Mouse (Mus musculus) hindbrain, postnatal 0 days (tissue): ENCODE measurements around the gene Ror1. TPM values are rescaled to one million over a fixed set of nuclear protein-coding genes. Genes with fewer than 3 reads are reported as not detected.

Source experiments
- ATAC-seq: fragments of 200-750 bp; cut with Nextera tagmentation; 2 replicates; pipeline ENCODE4 v1.8.0; 2017; ENCODE audit warnings: mild to moderate bottlenecking, moderate TSS enrichment, moderate library complexity
- DNase-seq: peaks from one replicate; pipeline ENCODE4 v3.0.0-alpha.2; 2015; ENCODE audit warnings: low spot score
- H3K27ac ChIP-seq: fragments of 300-500 bp; sonication (generic); 2 replicates; pipeline ENCODE4 v1.5.1; 2014; ENCODE audit warnings: mild to moderate bottlenecking
- H3K27me3 ChIP-seq: fragments of 300-500 bp; sonication (generic); 2 replicates; pipeline ENCODE4 v1.6.1; 2014; ENCODE audit warnings: low read length, mixed read lengths; ENCODE audit not compliant: insufficient read depth
- H3K36me3 ChIP-seq: fragments of 300-500 bp; sonication (generic); 2 replicates; pipeline ENCODE4 v1.6.1; 2014; ENCODE audit warnings: low read length, mixed read lengths; ENCODE audit not compliant: insufficient read depth
- H3K4me1 ChIP-seq: fragments of 300-500 bp; sonication (generic); 2 replicates; pipeline ENCODE4 v1.6.1; 2014; ENCODE audit warnings: antibody characterized with exemption, low read length, mixed read lengths; ENCODE audit not compliant: insufficient read depth
- H3K4me2 ChIP-seq: fragments of 300-500 bp; sonication (generic); 2 replicates; pipeline ENCODE4 v1.6.1; 2014; ENCODE audit warnings: low read depth, mild to moderate bottlenecking, low read length, moderate library complexity, mixed read lengths
- H3K4me3 ChIP-seq: fragments of 300-500 bp; sonication (generic); 2 replicates; pipeline ENCODE4 v1.5.1; 2014; ENCODE audit warnings: low read length
- H3K9ac ChIP-seq: fragments of 300-500 bp; sonication (generic); replicated peaks from 2 replicates; pipeline ENCODE4 v1.6.1; 2014; ENCODE audit warnings: mild to moderate bottlenecking, low read length, moderate library complexity, mixed read lengths
- H3K9me3 ChIP-seq: fragments of 300-500 bp; sonication (generic); 2 replicates; pipeline ENCODE4 v1.6.1; 2016; ENCODE audit warnings: low read length, mixed read lengths
- CTCF ChIP-seq: IDR thresholded peaks from 2 replicates; pipeline ENCODE4 v1.5.1; 2016; ENCODE audit warnings: antibody characterized with exemption, control low read depth, low read depth
- WGBS: fragments of 180-500 bp; shearing (Covaris S2); extraction: QIAGEN DNeasy Blood & Tissue Kit; methylation state at CpG from one replicate; pipeline ENCODE4 v1.1.7; 2014; 5-methylcytosine and 5-hydroxymethylcytosine counted together
- polyA plus RNA-seq: library from polyadenylated mRNA; unstranded; fragments of >200 nt; fragmentation: Nextera tagmentation; extraction: Ambion mirVana; gene quantifications from 2 replicates; pipeline ENCODE4 v1.2.1, GENCODE M21; 2015
- total RNA-seq: library from RNA; depleted of rRNA; stranded (reverse); fragments of >200 nt; gene quantifications from 2 replicates; pipeline ENCODE4 v1.2.3, GENCODE M21; 2014

Gene Ror1
- total and polyA plus RNA-seq, 2 experiments from 2014 or later, result 2.0 to 5.8 TPM

DNA sequence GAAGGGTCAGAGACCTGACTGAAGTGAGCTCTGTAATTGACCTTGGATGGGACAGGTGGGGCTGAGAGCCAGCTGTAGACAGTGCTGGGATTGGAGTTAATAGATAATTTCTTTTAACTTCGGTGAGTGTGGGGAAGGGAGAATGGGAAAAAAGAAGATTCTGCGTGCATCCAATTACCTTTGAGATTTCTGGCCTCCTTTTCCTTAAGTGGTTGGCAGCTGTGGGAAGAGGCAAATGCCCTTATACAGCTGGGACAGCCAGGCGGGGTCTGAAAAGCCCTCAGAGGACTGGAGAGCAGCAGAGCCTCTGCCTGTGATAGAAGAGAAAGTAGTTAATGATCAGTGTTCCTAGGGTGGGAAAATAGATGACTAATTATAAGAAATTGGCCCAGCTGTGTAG is 27.9 kb downstream of the Ror1 start:
- H3K27ac ChIP-seq, result no peak overlapping the region
- ATAC-seq, result no peak
- no peaks in the 10 kb centered on the region for H3K9me3 ChIP-seq
- no peak overlapping the region for H3K4me3 ChIP-seq
- H3K9ac ChIP-seq, result no peak overlapping the region
- H3K27me3 ChIP-seq, result no peaks in the 10 kb centered on the region
- WGBS, result 67% methylated on average over 3 of the region's 3 CpGs
- H3K4me2 ChIP-seq, result no peak overlapping the region
- no peaks in the 10 kb centered on the region for H3K36me3 ChIP-seq
- TF ChIP-seq CTCF, result no peak
- no peak for DNase-seq
- H3K4me1 ChIP-seq, result no peaks in the 10 kb centered on the region

DNA sequence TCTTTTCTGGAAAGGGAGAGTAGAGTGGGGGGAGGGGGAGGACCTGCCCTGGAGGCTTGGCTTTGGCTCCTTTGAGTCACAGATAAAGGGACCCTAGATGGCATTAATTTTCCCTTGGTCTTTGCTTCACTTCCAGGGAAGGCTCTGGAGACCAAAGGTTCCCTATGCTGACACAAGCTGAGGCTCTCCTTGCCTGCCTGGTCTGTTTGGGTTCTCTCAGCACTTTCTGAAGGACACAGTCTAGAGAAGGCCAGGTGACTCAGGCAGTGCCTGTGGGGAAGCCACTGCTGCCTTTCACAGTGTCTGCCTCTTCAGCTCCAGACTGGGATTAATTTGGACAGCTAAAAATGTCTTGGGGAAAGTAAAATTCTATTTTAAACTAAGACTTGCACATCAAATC is 28.5 kb downstream of the Ror1 start:
- DNase-seq (no peak), ATAC-seq (no peak)
- no peak for TF ChIP-seq CTCF
- no peaks in the 10 kb centered on the region for H3K27me3 ChIP-seq
- H3K9me3 ChIP-seq, result no peaks in the 10 kb centered on the region
- no peak overlapping the region for H3K9ac ChIP-seq
- H3K4me2 ChIP-seq, result no peak overlapping the region
- no peaks in the 10 kb centered on the region; the same call in 1 of the 2 replicates for H3K4me1 ChIP-seq
- H3K4me3 ChIP-seq, result no peak overlapping the region
- no peaks in the 10 kb centered on the region for H3K36me3 ChIP-seq
- no peak overlapping the region for H3K27ac ChIP-seq

DNA sequence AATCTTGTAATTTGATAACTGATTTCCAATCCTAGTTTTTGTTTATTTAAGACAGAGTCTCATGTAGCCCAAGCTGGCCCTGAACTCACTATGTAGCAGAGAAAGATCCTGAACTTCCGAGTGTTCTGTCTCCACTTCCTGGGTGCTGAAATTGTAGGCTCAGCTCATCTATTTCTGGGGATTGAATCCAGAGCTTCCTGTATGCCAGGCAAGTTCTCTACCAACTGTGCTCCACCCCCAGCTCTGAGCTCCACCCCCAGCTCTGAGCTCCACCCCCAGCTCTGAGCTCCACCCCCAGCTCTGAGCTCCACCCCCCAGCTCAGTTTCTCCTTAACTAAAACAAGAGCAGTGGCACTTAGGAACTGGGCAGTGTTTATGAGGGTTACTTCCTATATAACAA is 29.3 kb downstream of the Ror1 start:
- no peak for DNase-seq
- Histone ChIP-seq H3K4me1 (no peaks in the 10 kb centered on the region; the same call in 1 of the 2 replicates), H3K36me3 (no peaks in the 10 kb centered on the region), H3K27me3 (no peaks in the 10 kb centered on the region), H3K9me3 (no peaks in the 10 kb centered on the region), H3K4me3 (no peak overlapping the region), H3K9ac (no peak overlapping the region), H3K4me2 (no peak overlapping the region), H3K27ac (no peak overlapping the region)
- WGBS, result 97% methylated on average over 1 of the region's 1 CpGs
- ATAC-seq, result no peak
- TF ChIP-seq CTCF, result no peak

DNA sequence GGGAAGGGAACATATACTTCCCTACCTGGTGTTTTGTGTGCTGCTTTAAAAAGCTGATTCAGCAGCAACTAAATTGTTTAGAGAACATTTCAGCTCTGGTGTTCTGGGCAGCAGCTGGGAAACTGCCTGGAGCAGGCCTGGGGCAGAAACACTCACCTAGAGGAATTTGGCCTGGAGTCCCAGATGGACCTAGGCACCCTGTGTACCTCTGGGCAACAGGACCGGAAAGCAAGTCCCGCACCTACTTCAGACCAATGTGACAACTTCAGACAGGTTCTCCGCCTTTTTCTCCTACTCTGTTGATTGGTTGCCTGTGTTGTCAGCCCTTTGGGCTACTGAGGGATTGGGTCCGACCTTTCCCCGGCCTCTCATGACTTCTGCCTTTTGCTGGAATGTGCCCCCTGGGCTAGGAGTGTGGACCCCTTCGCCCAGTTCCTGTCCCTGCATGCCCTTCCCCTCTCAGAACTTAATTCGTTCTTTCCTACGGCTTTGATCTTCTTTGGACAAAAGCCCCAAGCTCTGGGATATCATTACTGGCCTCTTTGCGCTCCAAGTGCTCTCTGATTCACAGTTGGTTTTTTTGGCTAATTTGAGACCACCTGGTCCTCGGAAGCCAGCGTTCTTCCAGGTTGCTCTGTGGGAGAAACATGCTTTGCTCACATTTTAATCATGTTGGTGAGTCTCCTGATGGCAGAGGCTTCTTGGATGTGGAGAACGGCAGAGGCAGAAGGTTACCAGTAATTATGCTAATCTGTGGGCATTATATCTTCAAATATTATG is 31.1 kb downstream of the Ror1 start:
- Histone ChIP-seq H3K27me3 (no peaks in the 10 kb centered on the region), H3K36me3 (no peaks in the 10 kb centered on the region), H3K4me1 (peaks cover 3% of the 10 kb centered on the region), H3K27ac (no peak overlapping the region), H3K4me3 (no peak overlapping the region), H3K4me2 (no peak overlapping the region), H3K9me3 (no peaks in the 10 kb centered on the region), H3K9ac (no peak overlapping the region)
- WGBS, result 49% methylated on average over 12 of the region's 12 CpGs
- no peak for DNase-seq
- ATAC-seq, result no peak
- no peak for TF ChIP-seq CTCF

DNA sequence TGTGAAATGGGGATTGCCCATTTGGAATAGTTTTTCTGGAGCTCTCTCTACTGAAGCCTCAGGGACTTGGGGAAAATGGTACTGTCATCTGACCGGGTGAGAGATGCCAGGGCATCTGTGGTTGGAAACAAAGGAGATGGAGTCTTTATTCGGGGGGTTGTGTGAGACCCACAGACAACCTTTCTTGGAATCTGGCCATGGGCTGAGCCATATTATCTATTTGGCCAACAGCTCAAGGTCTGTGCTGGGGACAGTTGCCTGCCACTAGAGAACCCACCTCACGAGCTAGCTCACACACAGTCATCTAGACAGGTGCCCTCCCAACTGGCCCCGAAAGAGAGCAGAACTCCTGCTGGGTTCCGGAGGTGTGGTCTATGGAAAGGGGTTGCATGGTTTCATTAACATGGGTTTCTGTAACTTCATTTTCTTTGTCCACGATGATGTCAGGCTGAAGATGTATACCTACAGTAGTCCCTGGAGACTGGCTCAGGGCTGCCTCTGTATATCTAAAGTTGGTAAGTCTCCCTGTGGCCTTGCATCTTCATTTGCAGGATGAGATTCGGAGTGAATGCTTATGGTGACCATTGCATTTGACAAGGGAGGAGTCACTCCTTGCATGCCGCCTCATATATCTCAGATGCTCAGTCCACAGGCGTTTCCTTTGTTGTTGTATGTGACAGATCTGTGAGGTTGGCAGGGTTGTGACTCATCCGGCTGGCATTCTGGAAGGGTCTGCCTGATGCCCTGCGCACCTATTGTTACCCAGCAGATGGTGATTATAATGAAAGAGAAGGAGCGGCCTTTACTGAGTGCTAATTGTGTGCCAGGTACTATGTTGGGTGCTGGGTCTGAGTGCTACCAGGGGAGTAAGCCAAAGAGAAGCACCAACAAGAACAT is 32.7 kb downstream of the Ror1 start:
- TF ChIP-seq CTCF, result no peak
- 72% methylated on average over 12 of the region's 12 CpGs for WGBS
- H3K4me2 ChIP-seq, result no peak overlapping the region
- peak overlapping the region; percentile 37; the same call in 1 of the 2 replicates for H3K27ac ChIP-seq
- no peak overlapping the region for H3K9ac ChIP-seq
- ATAC-seq (0 out of 2 replicates have a peak, but pooled peaks have one; percentile 29), DNase-seq (peak; percentile 12)
- H3K9me3 ChIP-seq, result no peaks in the 10 kb centered on the region
- no peaks in the 10 kb centered on the region for H3K27me3 ChIP-seq
- no peaks in the 10 kb centered on the region for H3K36me3 ChIP-seq
- no peak overlapping the region for H3K4me3 ChIP-seq
- H3K4me1 ChIP-seq, result peaks cover 3% of the 10 kb centered on the region

DNA sequence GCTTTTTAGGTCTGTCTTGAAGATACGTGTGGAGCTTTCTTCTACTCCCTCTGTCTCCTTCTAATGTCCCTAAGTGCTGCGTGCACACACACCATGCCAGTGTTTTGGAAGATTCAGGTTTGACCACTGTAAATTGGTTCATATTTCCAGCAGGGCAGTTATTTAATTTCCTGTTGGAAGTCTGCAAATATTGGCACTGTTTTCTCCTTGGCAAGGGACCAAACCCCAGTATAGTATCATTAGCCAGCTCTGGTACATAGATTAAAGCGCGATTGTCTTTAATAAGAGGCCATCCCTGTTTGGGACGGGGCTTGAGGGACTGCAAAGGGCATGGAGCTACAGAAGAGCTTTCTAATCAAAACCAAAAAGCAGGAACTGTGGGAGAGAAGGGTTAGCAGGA is 33.6 kb downstream of the Ror1 start:
- no peak overlapping the region for H3K9ac ChIP-seq
- H3K27ac ChIP-seq, result no peak overlapping the region; the same call in 1 of the 2 replicates
- H3K4me3 ChIP-seq, result no peak overlapping the region
- TF ChIP-seq CTCF, result no peak
- WGBS, result 35% methylated on average over 5 of the region's 5 CpGs
- H3K27me3 ChIP-seq, result no peaks in the 10 kb centered on the region
- H3K4me1 ChIP-seq, result peaks cover 3% of the 10 kb centered on the region
- DNase-seq (peak; percentile 54), ATAC-seq (no peak)
- no peak overlapping the region for H3K4me2 ChIP-seq
- no peaks in the 10 kb centered on the region for H3K36me3 ChIP-seq
- no peaks in the 10 kb centered on the region for H3K9me3 ChIP-seq
